36 mouse cellular contexts compared by ENCODE assay signal in the genomic region with DNA sequence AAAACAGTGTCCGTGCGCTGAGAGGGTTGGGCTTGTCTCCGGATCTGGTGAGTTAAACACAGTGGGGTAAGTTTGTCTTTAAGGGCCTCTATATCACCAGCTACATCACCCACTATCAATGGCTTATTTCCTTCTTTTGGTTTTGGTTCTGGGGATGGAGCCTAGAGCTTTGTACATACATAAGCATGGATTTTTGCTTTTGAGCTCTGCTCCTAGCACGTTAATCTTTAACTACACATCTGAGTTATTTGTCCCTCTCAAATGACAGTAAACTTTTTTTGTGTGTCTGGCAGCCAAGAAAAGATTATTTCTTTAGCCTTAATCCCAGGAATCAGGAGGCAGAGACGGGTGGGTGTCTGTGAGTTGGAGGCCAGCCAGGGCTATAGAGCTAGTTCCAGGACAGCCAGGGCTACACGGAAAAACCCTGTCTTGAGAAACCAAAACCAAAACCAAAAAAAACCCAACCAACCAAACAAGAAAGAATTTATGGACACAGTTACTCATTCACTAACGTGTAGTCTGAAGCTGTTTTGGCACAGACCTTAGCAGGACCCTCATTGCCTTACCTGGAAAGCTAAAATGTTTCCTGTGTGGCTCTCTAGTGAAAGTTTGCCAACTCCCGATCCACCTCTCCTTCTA. TPM values are rescaled to one million over a fixed set of nuclear protein-coding genes. Genes with fewer than 3 reads are reported as not detected.
DNase-seq lines count a peak whose midpoint lies in the region; ATAC-seq and TF ChIP-seq lines count a peak whose summit lies in the region.
"Had no signal": no experiment of that assay in that cellular context is flagged by ENCODE, and none has a peak within 500 bp of the region (broad histone marks: within the 10 kb centered on the region; RNA-seq: fewer than 3 reads in every experiment).

No protein-coding gene starts in this region.

- TF ChIP-seq EP300 in CH12.LX (IDR thresholded peaks at IDR 0.05; ENCODE audit: low read length) = no peak

- ATAC-seq in inflammation-experienced regulatory T-cells, adult 6 months = peak; percentile 25
- ATAC-seq: forebrain, embryonic 16.5 days had no signal

- peak overlapping the region; percentile 39 for H3K9ac ChIP-seq in CH12.LX (ENCODE audit: insufficient read depth, low read depth)
- H3K9ac ChIP-seq: embryonic facial prominence, embryonic 13.5 days; heart, embryonic 13.5 days; hindbrain, embryonic 14.5 days; limb, embryonic 13.5 days; liver, embryonic 15.5 days; neural tube, embryonic 12.5 days had no signal

- peaks cover 10 to 31% of the 10 kb centered on the region in 2 experiments for H3K36me3 ChIP-seq in CH12.LX (replicated peaks in 1 of 2; ENCODE audit: control insufficient read depth in 1 of 2, insufficient read depth in 1 of 2, low read length in 1 of 2)
- peaks cover 7% of the 10 kb centered on the region; the same call in 1 of the 2 replicates for H3K36me3 ChIP-seq in heart, embryonic 10.5 days
- H3K36me3 ChIP-seq: liver, embryonic 15.5 days; neural tube, embryonic 12.5 days had no signal

- H3K27ac ChIP-seq in CH12.LX (ENCODE audit: insufficient read depth, low read depth) = no peak overlapping the region
- no peak overlapping the region for H3K27ac ChIP-seq in heart, embryonic 10.5 days
- H3K27ac ChIP-seq: embryonic facial prominence, embryonic 13.5 days; forebrain, embryonic 10.5 days; heart, adult 2 months; heart, embryonic 13.5 days; hindbrain, embryonic 14.5 days; layer of hippocampus, adult 2 months; limb, embryonic 13.5 days; liver, embryonic 15.5 days; neural tube, embryonic 12.5 days had no signal

- H3K4me1 ChIP-seq in CH12.LX (ENCODE audit: control insufficient read depth in 1 of 2, insufficient read depth in 2 of 2) = peaks cover 0 to 10% of the 10 kb centered on the region in 2 experiments; a peak in 2 of 4 replicates
- H3K4me1 ChIP-seq in heart, embryonic 10.5 days = no peaks in the 10 kb centered on the region
- H3K4me1 ChIP-seq: embryonic facial prominence, embryonic 13.5 days; forebrain, embryonic 10.5 days; heart, embryonic 13.5 days; limb, embryonic 13.5 days; liver, embryonic 15.5 days; neural tube, embryonic 12.5 days had no signal

- no peaks in the 10 kb centered on the region for H3K9me3 ChIP-seq in CH12.LX (replicated peaks; ENCODE audit: low read length)
- H3K9me3 ChIP-seq in heart, embryonic 10.5 days = no peaks in the 10 kb centered on the region
- H3K9me3 ChIP-seq: embryonic facial prominence, embryonic 13.5 days; forebrain, embryonic 10.5 days; G1E; heart, embryonic 13.5 days; limb, embryonic 13.5 days; liver, embryonic 15.5 days; neural tube, embryonic 12.5 days had no signal

- no peaks in the 10 kb centered on the region for H3K79me2 ChIP-seq in CH12.LX (replicated peaks; ENCODE audit: control insufficient read depth, extremely low read depth, insufficient read depth, poor library complexity, severe bottlenecking)

- in situ Hi-C loops in CH12.LX (cut with MboI; ENCODE audit: low pct_ligation_motif_present, low pct_unique_long_range_greater_than_20kb, low sequenced_read_pairs) = loop anchor here (25.0 kb wide), 1 partner anchor 216 kb away; no protein-coding TSS in a partner anchor

- no peak overlapping the region for H3K4me3 ChIP-seq in CH12.LX (replicated peaks in 1 of 3; ENCODE audit: low read depth in 2 of 3, low read length in 2 of 3, poor library complexity in 1 of 3)
- H3K4me3 ChIP-seq in heart, embryonic 10.5 days = no peak overlapping the region
- H3K4me3 ChIP-seq: embryonic facial prominence, embryonic 13.5 days; forebrain, embryonic 10.5 days; heart, adult 2 months; heart, embryonic 13.5 days; layer of hippocampus, adult 2 months; limb, embryonic 13.5 days; liver, embryonic 15.5 days; myocyte; neural tube, embryonic 12.5 days had no signal

- 0 out of 2 replicates have a peak, but pooled peaks have one; percentile 21 for TF ChIP-seq POLR2A in CH12.LX (IDR thresholded peaks at IDR 0.05; ENCODE audit: low read depth, low read length)

- dilution Hi-C loops in CH12.LX (cut with MboI; ENCODE audit: extremely low pct_ligation_motif_present, extremely low pct_unique_long_range_greater_than_20kb, low sequenced_read_pairs) = no loop called here

- WGBS in heart, embryonic 10.5 days = 85% methylated on average over 8 of the region's 8 CpGs

- no peak for TF ChIP-seq RAD21 in CH12.LX (IDR thresholded peaks at IDR 0.05; ENCODE audit: low read depth, low read length)

- peak overlapping the region; percentile 70 for H3K4me2 ChIP-seq in CH12.LX (ENCODE audit: insufficient read depth, low read depth, poor library complexity, severe bottlenecking)
- H3K4me2 ChIP-seq: embryonic facial prominence, embryonic 13.5 days; heart, embryonic 13.5 days; hindbrain, embryonic 14.5 days; limb, embryonic 13.5 days; liver, embryonic 15.5 days; midbrain, embryonic 11.5 days; neural tube, embryonic 12.5 days had no signal

- DNase-seq in kidney, postnatal 14 days = peak; percentile 23
- no peak for DNase-seq in kidney, adult 18-20 months
- peak; percentile 2 for DNase-seq in 3T3-L1 (ENCODE audit: low read depth, low spot score)
- peak; percentile 17 for DNase-seq in CH12.LX (ENCODE audit: extremely low read depth)
- DNase-seq in retina, embryonic 14.5 days (ENCODE audit: low spot score) = no peak
- no peak for DNase-seq in heart, embryonic 10.5 days (ENCODE audit: low spot score)
- DNase-seq: adrenal gland, postnatal 25 days; cerebellum, adult 18-20 months; cerebellum, postnatal 10 days; heart, adult 2 months; heart, postnatal 10 days; lung, postnatal 36 days; thymus, postnatal 25 days had no signal

- H3K27me3 ChIP-seq in CH12.LX (replicated peaks) = no peaks in the 10 kb centered on the region
- no peaks in the 10 kb centered on the region; the same call in 1 of the 2 replicates for H3K27me3 ChIP-seq in heart, embryonic 10.5 days (ENCODE audit: insufficient read depth, poor library complexity, severe bottlenecking)
- H3K27me3 ChIP-seq: embryonic facial prominence, embryonic 13.5 days; heart, embryonic 13.5 days; limb, embryonic 13.5 days; liver, embryonic 15.5 days; neural tube, embryonic 12.5 days had no signal

- TF ChIP-seq CTCF in CH12.LX (conservative IDR thresholded peaks at IDR 0.05 in 1 of 2, IDR thresholded peaks at IDR 0.05 in 1 of 2; ENCODE audit: low read depth in 2 of 2, low read length in 2 of 2) = no peak

TF ChIP-seq in CH12.LX, 34 proteins besides CTCF, POLR2A, EP300 and RAD21:
- TF ChIP-seq MAX (IDR thresholded peaks at IDR 0.05; ENCODE audit: low read length) = no peak
- TF ChIP-seq TBP (conservative IDR thresholded peaks at IDR 0.05; ENCODE audit: low read depth, low read length) = no peak
- no peak for TF ChIP-seq MAFK (IDR thresholded peaks at IDR 0.05; ENCODE audit: insufficient replicate concordance, low read length)
- TF ChIP-seq SIN3A (IDR thresholded peaks at IDR 0.05; ENCODE audit: low read length) = no peak
- no peak for TF ChIP-seq ZNF384 (IDR thresholded peaks at IDR 0.05; ENCODE audit: low read depth, low read length)
- TF ChIP-seq JUND (conservative IDR thresholded peaks at IDR 0.05; ENCODE audit: low read depth, low read length) = no peak
- peak; percentile 45; the same call in 1 of the 2 replicates for TF ChIP-seq MEF2A (IDR thresholded peaks at IDR 0.05; ENCODE audit: borderline replicate concordance, low read depth, low read length)

RNA-seq across cellular contexts. Expression of gene Ctps2, which starts 20.6 kb away (rescaled TPM):
- total RNA-seq in CH12.LX (2012; rRNA removed) (18.9 and 23.3 TPM in 2 replicates), CH12.LX (2014; rRNA removed) (26.4 and 36.9 TPM in 2 replicates)
- polyA plus RNA-seq in CH12.LX (2012; ENCODE audit: insufficient read length, low read depth) = 22.3 and 29.4 TPM in 2 replicates
- polyA plus RNA-seq in inflammation-experienced regulatory T-cells, adult 6 months (2017; shearing (Covaris generic)) = 100 to 1,000 TPM; 148 to 207 (median 187) TPM
- polyA plus RNA-seq in heart, embryonic 10.5 days (2016; fragmentation: Nextera tagmentation; extraction: Ambion mirVana) = 54.9 and 69.5 TPM in 2 replicates

RNA-seq across cellular contexts. Expression of gene Syap1, which starts 33.4 kb away (rescaled TPM):
- 5.9 and 6.2 TPM in 2 replicates for total RNA-seq in CH12.LX (2012; rRNA removed)
- total RNA-seq in CH12.LX (2014; rRNA removed) = 14.7 and 18.1 TPM in 2 replicates
- 12.3 and 13.4 TPM in 2 replicates for polyA plus RNA-seq in CH12.LX (2012; ENCODE audit: insufficient read length, low read depth)
- polyA plus RNA-seq in inflammation-experienced regulatory T-cells, adult 6 months (2017; shearing (Covaris generic)) = 10 to 100 TPM; 13.4 to 14.6 (median 14.4) TPM
- polyA plus RNA-seq in heart, embryonic 10.5 days (2016; fragmentation: Nextera tagmentation; extraction: Ambion mirVana) = 23.3 and 28.0 TPM in 2 replicates

RNA-seq across cellular contexts. Expression of gene S100g, which starts 42.8 kb away (rescaled TPM):
- not detected in 2 replicates for total RNA-seq in CH12.LX (2012; rRNA removed)
- total RNA-seq in CH12.LX (2014; rRNA removed) = not detected in 2 replicates
- not detected in 2 replicates for polyA plus RNA-seq in CH12.LX (2012; ENCODE audit: insufficient read length, low read depth)
- 1 to 10 TPM in 1 of 3 experiments, not detected in 2; 1.5 TPM for polyA plus RNA-seq in inflammation-experienced regulatory T-cells, adult 6 months (2017; shearing (Covaris generic))
- polyA plus RNA-seq in heart, embryonic 10.5 days (2016; fragmentation: Nextera tagmentation; extraction: Ambion mirVana) = 3.1 TPM in 1 of 2 replicates, not detected in the other
- total RNA-seq: adrenal gland, adult 18-20 months; adrenal gland, postnatal 25 days; common myeloid progenitor, adult 5-6 weeks; G1E; gastrocnemius, postnatal 4 days; heart, adult 2 months; heart, postnatal 10 days; hematopoietic stem cell, adult 5-6 weeks; layer of hippocampus, adult 2 months; layer of hippocampus, postnatal 25 days; left cerebral cortex, adult 8-10 months; left cerebral cortex, postnatal 36 days; megakaryocyte, adult 5-6 weeks; midbrain, postnatal 0 days had no signal
- polyA plus RNA-seq: C2C12; forebrain, embryonic 10.5 days; forebrain, embryonic 16.5 days; G1E; heart, adult 2 months; heart, embryonic 13.5 days; limb, embryonic 13.5 days; midbrain, embryonic 11.5 days; midbrain, postnatal 0 days; myocyte; neural tube, embryonic 12.5 days had no signal

Comparison
In these comparisons a context has a peak if more than half of its experiments do, and no peak if none do; other contexts are left out.
1. DNase-seq: peak in kidney, postnatal 14 days (single experiment), 3T3-L1 (single experiment) and CH12.LX (single experiment); none in kidney, adult 18-20 months (single experiment), retina, embryonic 14.5 days (single experiment) and heart, embryonic 10.5 days (single experiment).